Mouse (Mus musculus) kidney, adult 2 months (tissue): ENCODE data around the gene Pbx2. TPM values are rescaled to one million over a fixed set of nuclear protein-coding genes. Genes with fewer than 3 reads are reported as not detected.
A peak's percentile ranks its signal among the peaks of the same experiment; 100 is the strongest.

Experiments used
- DNase-seq: peaks from one replicate; pipeline ENCODE4 v3.0.0; 2021
- H3K27ac ChIP-seq: fragments of 200-500 bp; 2 replicates; pipeline ENCODE4 v1.5.1; 2012; ENCODE audit warnings: low read depth, low read length, control low read depth, inconsistent platforms; ENCODE audit not compliant: insufficient read depth
- H3K27me3 ChIP-seq: fragments of 200-500 bp; replicated peaks from 2 replicates; pipeline ENCODE4 v1.6.1; 2012; ENCODE audit warnings: mild to moderate bottlenecking, moderate library complexity, low read length, inconsistent platforms; ENCODE audit not compliant: control insufficient read depth, insufficient read depth
- H3K36me3 ChIP-seq: fragments of 200-500 bp; 2 replicates; pipeline ENCODE4 v1.6.1; 2012; ENCODE audit warnings: mild to moderate bottlenecking, moderate library complexity, low read length, inconsistent platforms; ENCODE audit not compliant: control insufficient read depth, insufficient read depth
- H3K4me1 ChIP-seq: fragments of 200-500 bp; 2 replicates; pipeline ENCODE4 v1.6.1; 2011; ENCODE audit warnings: low read length; ENCODE audit not compliant: control insufficient read depth, insufficient read depth
- H3K4me3 ChIP-seq: fragments of 200-500 bp; 2 replicates; pipeline ENCODE4 v1.5.1; 2011; ENCODE audit warnings: mild to moderate bottlenecking, low read depth, low read length, control low read depth; ENCODE audit not compliant: insufficient read depth
- CTCF ChIP-seq: fragments of 200-500 bp; conservative IDR thresholded peaks from 2 replicates; pipeline ENCODE4 v1.5.1; 2011; ENCODE audit warnings: low read depth, mild to moderate bottlenecking, control low read depth, low read length, moderate library complexity, mixed read lengths; ENCODE audit not compliant: insufficient read depth, insufficient read length
- POLR2A ChIP-seq: fragments of 200-500 bp; IDR thresholded peaks from one replicate; pipeline ENCODE4 v1.6.1; 2011; ENCODE audit warnings: low read depth, low read length, control low read depth
- WGBS: fragments of 180-500 bp; shearing (Covaris S2); methylation state at CpG from one replicate; pipeline ENCODE4 v1.1.7; 2018; 5-methylcytosine and 5-hydroxymethylcytosine counted together
- polyA plus RNA-seq: library from polyadenylated mRNA; depleted of rRNA; stranded (reverse); fragments of >200 nt; gene quantifications from 2 replicates; pipeline ENCODE4 v1.2.3, GENCODE M21; 2012

Gene Pbx2
- polyA plus RNA-seq, 1 experiment, result 56.2 TPM

DNA sequence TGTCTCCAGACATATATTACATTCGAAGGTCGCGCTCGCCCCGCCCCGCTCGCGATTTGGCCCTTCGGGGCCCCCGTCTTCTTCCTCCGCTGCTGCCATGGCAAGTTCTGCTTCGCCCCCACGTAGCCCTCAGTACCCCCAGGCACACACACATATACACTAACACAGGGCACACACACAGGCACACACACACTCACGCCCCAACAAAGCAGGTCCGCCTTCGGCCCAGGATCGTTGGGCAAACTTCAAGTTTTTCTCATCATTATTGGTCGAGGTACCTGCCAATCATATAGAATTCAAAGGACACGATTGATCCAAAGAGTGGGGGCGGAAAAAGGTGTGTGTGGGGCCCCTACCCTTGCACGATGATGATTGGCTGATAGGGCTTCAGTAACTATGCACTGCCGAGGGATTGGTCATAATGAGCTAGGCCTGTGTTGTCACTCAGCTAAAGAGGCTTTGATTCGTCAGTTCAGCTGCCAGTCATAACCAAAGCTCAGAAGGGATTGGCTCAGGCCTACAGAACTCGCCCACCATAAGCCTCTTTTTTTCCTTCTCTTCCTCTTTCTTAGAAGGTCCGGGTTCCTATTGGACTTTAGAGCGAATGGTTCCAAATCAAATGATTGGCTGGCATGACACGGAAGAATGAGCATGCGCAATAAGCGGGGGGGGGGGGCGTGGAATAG, 12.5 kb downstream of the Pbx2 start, which contains the start of gene Rnf5:
Rnf5 (minus strand) TSS at position 316 of the 686 bp plus-strand sequence.
- H3K36me3 ChIP-seq, result no peaks in the 10 kb centered on the region
- H3K27me3 ChIP-seq, result no peaks in the 10 kb centered on the region
- under 1% methylated on average over 30 of the region's 30 CpGs for WGBS
- peak; percentile 100 for DNase-seq
- peak within 1 kb of the TSS; percentile 97 for H3K27ac ChIP-seq
- TF ChIP-seq CTCF (no peak), POLR2A (peak; percentile 28)
- peaks cover 26% of the 10 kb centered on the region for H3K4me1 ChIP-seq
- peak within 1 kb of the TSS; percentile 93 for H3K4me3 ChIP-seq

DNA sequence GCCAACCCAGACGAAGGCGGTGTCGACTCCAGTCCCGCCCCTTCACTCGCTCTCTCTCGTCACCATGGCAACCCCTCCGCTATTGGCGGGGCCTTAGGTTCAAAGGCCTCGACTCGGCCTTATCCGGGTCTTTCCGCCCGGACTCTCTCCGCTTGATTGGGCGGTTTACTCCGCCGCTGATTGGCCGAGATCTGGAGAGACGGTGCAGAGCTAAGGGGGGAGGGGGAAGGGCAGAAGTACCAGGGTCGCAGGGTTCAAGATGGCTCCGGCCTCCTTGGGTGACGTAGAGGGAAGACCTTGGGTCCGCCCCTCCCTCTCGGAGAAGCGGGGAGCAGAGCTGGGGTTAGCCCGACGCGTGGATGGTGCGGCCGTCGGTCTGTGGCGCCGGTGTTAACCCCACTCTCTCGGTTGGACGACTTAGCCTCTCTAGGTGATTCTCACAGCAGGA, 13.0 kb downstream of the Pbx2 start, which contains the start of gene Agpat1:
Agpat1 (plus strand) TSS at position 202 of the 448 bp plus-strand sequence.
- Histone ChIP-seq H3K27ac (peak within 1 kb of the TSS; percentile 97), H3K4me3 (peak within 1 kb of the TSS; percentile 93), H3K4me1 (peaks cover 31% of the 10 kb centered on the region), H3K27me3 (no peaks in the 10 kb centered on the region), H3K36me3 (no peaks in the 10 kb centered on the region)
- no peak for TF ChIP-seq CTCF
- TF ChIP-seq POLR2A, result peak; percentile 91
- under 1% methylated on average over 34 of the region's 35 CpGs for WGBS
- DNase-seq, result peak; percentile 100

DNA sequence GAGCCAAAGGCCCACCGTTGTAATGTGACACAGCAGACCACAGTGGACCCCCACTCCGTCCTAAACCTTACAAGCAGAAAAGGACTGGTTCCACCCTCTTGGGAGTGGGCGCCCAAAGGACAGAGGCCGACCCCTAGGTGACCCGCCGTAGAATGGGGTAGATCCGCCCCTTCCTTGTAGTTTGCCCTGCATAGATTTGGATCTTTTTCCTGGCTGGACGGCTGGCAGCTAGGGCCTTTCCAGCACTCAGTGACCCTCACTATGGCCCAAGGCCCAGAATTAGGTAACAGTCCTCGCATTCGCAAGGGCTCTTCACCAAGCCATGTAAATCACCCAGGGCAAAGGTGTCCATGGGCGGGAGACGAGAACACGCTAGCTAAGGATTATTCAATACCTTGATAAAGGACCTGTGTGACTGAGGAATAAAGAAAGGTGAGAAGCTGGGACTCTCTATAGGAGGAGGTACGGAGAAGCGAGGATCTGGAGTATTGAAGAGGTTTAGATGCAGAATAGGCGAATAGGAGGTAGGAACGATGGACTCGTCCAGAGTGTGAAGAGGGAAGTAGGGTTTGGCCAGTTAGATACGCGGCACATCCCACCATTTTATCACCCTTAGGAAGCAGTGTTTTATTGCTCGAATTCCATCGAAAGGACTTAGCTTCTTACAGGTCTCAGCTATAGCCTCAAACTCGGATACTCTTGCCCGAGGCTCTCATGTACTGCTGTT, 13.6 kb downstream of the Pbx2 start:
- TF ChIP-seq CTCF, result no peak
- no peak for TF ChIP-seq POLR2A
- Histone ChIP-seq H3K4me1 (peaks cover 32% of the 10 kb centered on the region), H3K27ac (peak overlapping the region; percentile 97), H3K36me3 (no peaks in the 10 kb centered on the region), H3K4me3 (peak overlapping the region; percentile 67), H3K27me3 (no peaks in the 10 kb centered on the region)
- WGBS, result 7% methylated on average over 24 of the region's 24 CpGs
- peak; percentile 88 for DNase-seq

DNA sequence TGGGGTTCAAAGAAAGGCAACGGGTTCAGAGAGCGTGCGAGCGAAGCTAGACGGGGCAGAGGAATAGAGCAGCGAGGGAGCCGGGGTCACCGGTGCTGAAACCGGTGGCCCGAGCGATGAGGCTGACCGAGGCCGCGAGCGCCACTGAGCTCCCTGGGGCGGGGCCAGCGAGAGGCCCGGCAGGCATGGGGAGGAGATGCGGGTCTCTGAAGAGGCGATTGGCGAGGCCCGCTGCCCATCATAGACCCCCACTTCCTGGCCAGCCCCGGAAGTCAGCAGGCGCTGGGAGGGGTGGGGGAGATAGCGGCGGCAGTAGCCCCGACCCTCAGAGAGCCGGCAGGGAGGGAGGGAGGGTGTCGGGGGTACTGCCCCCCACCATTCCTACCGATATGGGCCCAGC, 14.5 kb downstream of the Pbx2 start:
- Histone ChIP-seq H3K36me3 (no peaks in the 10 kb centered on the region), H3K27ac (peak overlapping the region; percentile 97), H3K4me3 (peak overlapping the region; percentile 67), H3K4me1 (peaks cover 32% of the 10 kb centered on the region), H3K27me3 (no peaks in the 10 kb centered on the region)
- TF ChIP-seq POLR2A (peak; percentile 75), CTCF (no peak)
- WGBS, result 2% methylated on average over 20 of the region's 30 CpGs
- DNase-seq, result peak; percentile 99

DNA sequence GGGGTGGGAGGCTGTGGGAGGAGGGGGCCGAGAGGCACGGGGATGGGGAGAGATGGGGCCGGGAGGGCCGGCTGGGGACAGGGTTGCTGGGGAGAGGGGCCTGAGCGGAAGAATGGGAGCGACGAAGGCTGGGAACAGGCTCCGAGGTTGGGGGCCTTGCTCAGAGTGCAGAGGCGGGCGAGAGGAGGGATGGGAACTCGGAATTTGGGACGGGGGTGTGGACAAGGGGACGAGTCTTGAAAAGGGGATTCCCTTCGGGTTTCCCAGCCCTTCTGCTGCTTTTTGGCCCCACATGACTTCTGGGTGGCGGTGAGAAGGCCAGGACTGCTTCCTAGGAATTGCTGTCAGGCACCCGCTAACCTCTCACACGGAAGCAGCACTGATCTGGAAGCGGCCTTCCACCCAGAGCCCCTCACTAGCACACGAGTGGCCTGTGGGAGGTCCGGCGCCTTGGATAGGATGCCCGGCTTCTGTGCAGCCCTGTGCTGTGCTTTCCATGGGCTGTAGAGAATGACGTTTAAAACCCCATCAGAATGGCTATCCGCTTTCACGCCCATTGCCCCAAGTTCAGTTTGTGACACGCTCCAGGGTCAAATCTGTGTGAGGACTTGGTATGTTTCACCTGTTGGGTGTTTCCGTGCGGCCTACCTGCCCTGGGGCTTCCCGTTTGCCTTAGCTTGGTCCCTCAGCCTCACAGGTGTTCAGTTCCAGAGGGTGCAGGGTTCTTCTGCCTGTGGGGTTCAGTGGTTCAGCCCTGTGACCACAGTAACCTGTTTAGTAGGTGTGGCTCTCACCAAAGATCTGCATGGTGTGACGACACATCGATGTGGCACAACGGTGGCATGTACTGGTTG, 15.3 kb downstream of the Pbx2 start:
- 6% methylated on average over 32 of the region's 32 CpGs for WGBS
- peak; percentile 22 for DNase-seq
- Histone ChIP-seq H3K36me3 (no peaks in the 10 kb centered on the region), H3K27me3 (no peaks in the 10 kb centered on the region), H3K27ac (no peak overlapping the region), H3K4me1 (peaks cover 32% of the 10 kb centered on the region), H3K4me3 (peak overlapping the region; percentile 67)
- TF ChIP-seq POLR2A, result no peak
- TF ChIP-seq CTCF, result no peak

DNA sequence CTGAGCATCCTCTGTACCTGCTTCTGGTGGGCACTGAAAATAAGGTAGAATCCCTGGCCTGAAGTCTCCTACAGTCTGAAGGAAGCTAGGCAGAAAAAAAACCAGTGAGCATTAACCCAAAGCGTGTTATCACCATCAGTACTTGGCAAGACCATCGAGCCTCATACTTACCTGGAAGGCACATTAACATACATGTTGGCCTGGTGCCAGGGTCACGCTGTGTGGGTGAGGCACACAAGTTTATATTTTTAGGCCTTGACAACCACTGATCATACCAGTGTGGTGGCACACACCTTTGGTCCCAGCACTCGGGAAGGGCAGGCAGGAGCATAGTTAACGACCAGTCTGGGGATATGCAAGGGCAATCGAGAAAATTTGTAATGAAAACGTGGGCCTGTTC, 16.9 kb downstream of the Pbx2 start:
- WGBS, result 42% methylated on average over 7 of the region's 7 CpGs
- TF ChIP-seq CTCF (no peak), POLR2A (no peak)
- Histone ChIP-seq H3K4me1 (peaks cover 23% of the 10 kb centered on the region), H3K27me3 (no peaks in the 10 kb centered on the region), H3K4me3 (no peak overlapping the region), H3K27ac (no peak overlapping the region), H3K36me3 (no peaks in the 10 kb centered on the region)
- DNase-seq, result peak; percentile 38
